Mouse (Mus musculus) intestine, embryonic 15.5 days (tissue): ENCODE measurements around the gene Lck. TPM values are rescaled to one million over a fixed set of nuclear protein-coding genes. Genes with fewer than 3 reads are reported as not detected.
"Not testable (repeated sequence)": the region's sequence is repeated elsewhere in the genome, so short reads cannot be mapped to it uniquely, and the experiment has no call there.

ENCODE experiments used
- ATAC-seq: fragments of 200-750 bp; cut with Nextera tagmentation; 2 replicates; pipeline ENCODE4 v1.8.0; 2017; ENCODE audit warnings: moderate TSS enrichment, moderate library complexity
- H3K27ac ChIP-seq: fragments of 300-500 bp; sonication (generic); 2 replicates; pipeline ENCODE4 v1.5.1; 2015; ENCODE audit warnings: mild to moderate bottlenecking, inconsistent platforms
- H3K27me3 ChIP-seq: fragments of 300-500 bp; sonication (generic); replicated peaks from 2 replicates; pipeline ENCODE4 v1.6.1; 2015; ENCODE audit warnings: inconsistent platforms
- H3K36me3 ChIP-seq: fragments of 300-500 bp; sonication (generic); 2 replicates; pipeline ENCODE4 v1.6.1; 2015; ENCODE audit warnings: inconsistent platforms
- H3K4me1 ChIP-seq: fragments of 300-500 bp; sonication (generic); replicated peaks from 2 replicates; pipeline ENCODE4 v1.6.1; 2015; ENCODE audit warnings: inconsistent platforms
- H3K4me2 ChIP-seq: fragments of 300-500 bp; sonication (generic); replicated peaks from 2 replicates; pipeline ENCODE4 v1.6.1; 2015; ENCODE audit warnings: mild to moderate bottlenecking, inconsistent platforms
- H3K4me3 ChIP-seq: fragments of 300-500 bp; sonication (generic); replicated peaks from 2 replicates; pipeline ENCODE4 v1.5.1; 2015; ENCODE audit warnings: inconsistent platforms
- H3K9ac ChIP-seq: fragments of 300-500 bp; sonication (generic); 2 replicates; pipeline ENCODE4 v1.6.1; 2015; ENCODE audit warnings: inconsistent platforms
- H3K9me3 ChIP-seq: fragments of 300-500 bp; sonication (generic); 2 replicates; pipeline ENCODE4 v1.6.1; 2016; ENCODE audit warnings: inconsistent platforms
- WGBS: fragments of 180-500 bp; shearing (Covaris S2); methylation state at CpG from one replicate; pipeline ENCODE4 v1.1.7; 2015; 5-methylcytosine and 5-hydroxymethylcytosine counted together
- polyA plus RNA-seq: library from polyadenylated mRNA; unstranded; fragments of >200 nt; fragmentation: Nextera tagmentation; extraction: Ambion mirVana; gene quantifications from 2 replicates; pipeline ENCODE4 v1.2.1, GENCODE M21; 2015

Lck gene
- polyA plus RNA-seq, 1 experiment from 2014 or later = 9.7 TPM

DNA sequence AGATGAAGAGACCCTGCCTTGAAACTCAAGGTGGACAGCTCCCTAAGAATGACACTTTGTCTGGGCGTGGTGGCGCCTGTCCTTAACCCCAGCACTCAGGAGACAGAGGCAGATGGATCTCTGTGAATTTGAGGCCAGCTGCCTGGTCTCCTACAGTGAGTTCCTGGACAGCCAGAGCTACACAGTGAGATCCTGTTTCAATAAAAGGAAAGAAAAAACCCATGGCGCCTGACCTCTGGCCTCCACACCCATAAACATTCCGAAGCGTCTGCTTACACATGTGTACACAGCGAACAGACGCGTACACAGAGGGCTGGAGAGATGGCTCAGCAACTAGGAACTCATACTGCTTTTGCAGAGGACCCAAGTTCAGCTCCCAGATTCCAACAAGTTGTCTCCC, 9.7 kb downstream of the Lck start:
- H3K4me3 ChIP-seq = no peak overlapping the region
- H3K4me2 ChIP-seq = no peak overlapping the region; the same call in 1 of the 2 replicates
- no peaks in the 10 kb centered on the region for H3K36me3 ChIP-seq
- peak; percentile 80 for ATAC-seq
- no peaks in the 10 kb centered on the region for H3K27me3 ChIP-seq
- WGBS = 12% methylated on average over 8 of the region's 8 CpGs
- peak overlapping the region; percentile 18; the same call in 1 of the 2 replicates for H3K27ac ChIP-seq
- no peak overlapping the region for H3K9ac ChIP-seq
- H3K4me1 ChIP-seq = peaks cover 9% of the 10 kb centered on the region
- no peaks in the 10 kb centered on the region for H3K9me3 ChIP-seq

- H3K9me3 ChIP-seq = no peaks in the 10 kb centered on the region
- H3K27me3 ChIP-seq = no peaks in the 10 kb centered on the region
- H3K4me2 ChIP-seq = no peak overlapping the region
- WGBS = 72% methylated on average over 5 of the region's 5 CpGs
- H3K9ac ChIP-seq = no peak overlapping the region
- no peak overlapping the region for H3K4me3 ChIP-seq
- ATAC-seq = no peak
- peaks cover 16% of the 10 kb centered on the region for H3K4me1 ChIP-seq
- no peaks in the 10 kb centered on the region for H3K36me3 ChIP-seq
- H3K27ac ChIP-seq = no peak overlapping the region
Observed at GRCm38 (mm10) chr4:129561184-129561583, 12.3 kb downstream of the Lck start.

- ATAC-seq = no peak
- Histone ChIP-seq H3K4me2 (no peak overlapping the region), H3K4me3 (no peak overlapping the region), H3K36me3 (no peaks in the 10 kb centered on the region), H3K9ac (no peak overlapping the region), H3K27me3 (no peaks in the 10 kb centered on the region), H3K4me1 (peaks cover 12% of the 10 kb centered on the region), H3K27ac (no peak overlapping the region), H3K9me3 (no peaks in the 10 kb centered on the region)
- 87% methylated on average over 12 of the region's 12 CpGs for WGBS
Observed at GRCm38 (mm10) chr4:129558321-129558955, 15.0 kb downstream of the Lck start.

DNA sequence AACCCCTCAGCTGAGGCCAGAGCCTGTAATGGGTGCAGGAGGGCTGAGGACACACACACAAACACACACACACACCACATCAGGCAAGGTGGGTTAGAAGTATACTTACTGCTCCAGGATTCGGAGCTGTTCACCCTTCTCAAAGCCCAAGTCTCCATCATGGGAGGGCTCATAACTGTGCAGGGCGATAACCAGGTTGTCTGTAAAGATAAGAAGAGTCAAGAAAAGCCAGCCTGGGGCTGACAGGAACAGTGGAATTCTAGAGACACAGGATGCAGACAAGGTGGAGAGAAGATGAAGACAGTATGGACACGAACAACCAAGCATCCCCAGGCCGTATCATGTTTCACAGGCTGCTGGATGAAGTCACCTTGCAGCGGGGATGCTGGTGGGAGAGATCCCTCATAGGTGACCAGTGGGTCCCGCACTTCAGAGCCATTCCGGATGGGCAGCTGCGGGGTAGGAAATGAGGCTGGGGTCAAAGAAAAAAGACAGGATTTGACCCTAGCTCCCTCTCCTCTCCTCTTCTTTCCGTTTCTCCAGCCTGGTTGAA, 16.1 kb downstream of the Lck start:
- H3K9me3 ChIP-seq = no peaks in the 10 kb centered on the region
- H3K27me3 ChIP-seq = no peaks in the 10 kb centered on the region
- no peaks in the 10 kb centered on the region for H3K36me3 ChIP-seq
- peak overlapping the region; percentile 87 for H3K4me2 ChIP-seq
- peak; percentile 15; the same call in 1 of the 2 replicates for ATAC-seq
- peak overlapping the region; percentile 46; the same call in 1 of the 2 replicates for H3K4me3 ChIP-seq
- WGBS = 63% methylated on average over 9 of the region's 9 CpGs
- H3K4me1 ChIP-seq = peaks cover 10% of the 10 kb centered on the region
- peak overlapping the region; percentile 51; the same call in 1 of the 2 replicates for H3K9ac ChIP-seq
- H3K27ac ChIP-seq = no peak overlapping the region

GRCm38 (mm10) chr4:129556532-129557223, 16.8 kb downstream of the Lck start:
- H3K4me2 ChIP-seq = peak overlapping the region; percentile 87
- H3K27ac ChIP-seq = 0 out of 2 replicates have a peak overlapping the region, but pooled peaks have one; percentile 48
- no peaks in the 10 kb centered on the region for H3K9me3 ChIP-seq
- no peaks in the 10 kb centered on the region for H3K27me3 ChIP-seq
- H3K36me3 ChIP-seq = no peaks in the 10 kb centered on the region
- peaks cover 10% of the 10 kb centered on the region for H3K4me1 ChIP-seq
- WGBS = 5% methylated on average over 33 of the region's 33 CpGs
- H3K9ac ChIP-seq = peak overlapping the region; percentile 51
- ATAC-seq = peak; percentile 93
- H3K4me3 ChIP-seq = peak overlapping the region; percentile 46

DNA sequence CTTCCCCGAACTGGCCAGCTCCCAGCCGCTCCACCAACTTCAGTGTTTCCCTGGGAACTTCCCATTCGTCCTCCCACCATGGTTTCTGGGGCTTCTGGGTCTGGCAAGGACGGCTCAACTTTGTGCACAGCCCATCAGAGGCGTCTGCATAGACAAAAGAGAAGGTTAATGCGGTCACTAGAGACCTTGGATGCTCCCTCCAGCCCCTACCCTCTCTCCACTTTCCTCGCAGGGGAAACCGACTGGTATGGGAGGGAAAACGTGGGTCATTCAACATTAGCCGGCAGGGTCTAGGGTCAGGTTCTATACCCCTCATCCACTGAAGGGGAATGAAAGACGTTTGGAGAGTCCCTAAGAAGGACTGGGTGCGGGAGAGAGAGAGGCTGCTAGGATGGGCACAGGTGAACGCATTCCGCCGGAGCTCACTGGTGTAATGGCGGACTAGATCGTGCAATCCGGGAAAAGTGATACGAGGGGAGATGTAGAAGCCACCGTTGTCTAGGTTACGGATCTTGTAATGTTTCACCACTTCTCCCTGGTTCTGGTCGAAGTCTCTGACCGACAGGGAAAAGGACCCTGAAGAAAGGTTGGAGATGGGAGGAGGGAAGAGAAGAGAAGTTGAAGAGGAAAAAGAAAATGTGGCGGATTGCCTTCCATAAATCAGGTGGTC, 17.4 kb downstream of the Lck start:
- peak overlapping the region; percentile 87 for H3K4me2 ChIP-seq
- H3K9ac ChIP-seq = peak overlapping the region; percentile 51
- H3K4me3 ChIP-seq = peak overlapping the region; percentile 46
- no peaks in the 10 kb centered on the region for H3K36me3 ChIP-seq
- no peaks in the 10 kb centered on the region for H3K27me3 ChIP-seq
- no peaks in the 10 kb centered on the region for H3K9me3 ChIP-seq
- peak overlapping the region; percentile 7; the same call in 1 of the 2 replicates for H3K27ac ChIP-seq
- peak; percentile 79 for ATAC-seq
- under 1% methylated on average over 24 of the region's 24 CpGs for WGBS
- H3K4me1 ChIP-seq = peaks cover 10% of the 10 kb centered on the region

DNA sequence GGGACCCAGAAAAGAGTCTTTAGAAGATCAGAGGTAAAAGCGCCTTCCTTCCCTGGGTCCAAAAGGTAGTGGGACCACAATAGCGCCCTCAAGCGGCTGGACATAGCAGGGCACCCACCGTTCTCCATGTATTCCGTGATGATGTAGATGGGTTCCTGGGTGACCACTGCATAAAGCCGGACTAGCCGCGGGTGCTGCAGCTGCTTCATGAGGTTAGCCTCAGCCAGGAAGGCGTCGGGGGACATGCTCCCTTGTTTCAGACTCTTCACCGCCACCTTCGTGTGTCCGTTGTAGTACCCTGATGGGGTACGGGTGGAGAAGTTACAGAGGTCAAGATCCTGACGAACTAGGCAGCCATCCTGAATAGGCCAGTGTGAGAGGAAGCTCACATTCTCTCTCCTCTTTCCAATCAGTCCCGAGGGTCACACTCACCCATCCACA, 18.0 kb downstream of the Lck start:
- peaks cover 10% of the 10 kb centered on the region for H3K4me1 ChIP-seq
- H3K36me3 ChIP-seq = no peaks in the 10 kb centered on the region
- no peaks in the 10 kb centered on the region for H3K27me3 ChIP-seq
- ATAC-seq = peak; percentile 27
- H3K9me3 ChIP-seq = no peaks in the 10 kb centered on the region
- 6% methylated on average over 16 of the region's 16 CpGs for WGBS
- peak overlapping the region; percentile 51 for H3K9ac ChIP-seq
- peak overlapping the region; percentile 87 for H3K4me2 ChIP-seq
- no peak overlapping the region for H3K27ac ChIP-seq
- H3K4me3 ChIP-seq = peak overlapping the region; percentile 46

DNA sequence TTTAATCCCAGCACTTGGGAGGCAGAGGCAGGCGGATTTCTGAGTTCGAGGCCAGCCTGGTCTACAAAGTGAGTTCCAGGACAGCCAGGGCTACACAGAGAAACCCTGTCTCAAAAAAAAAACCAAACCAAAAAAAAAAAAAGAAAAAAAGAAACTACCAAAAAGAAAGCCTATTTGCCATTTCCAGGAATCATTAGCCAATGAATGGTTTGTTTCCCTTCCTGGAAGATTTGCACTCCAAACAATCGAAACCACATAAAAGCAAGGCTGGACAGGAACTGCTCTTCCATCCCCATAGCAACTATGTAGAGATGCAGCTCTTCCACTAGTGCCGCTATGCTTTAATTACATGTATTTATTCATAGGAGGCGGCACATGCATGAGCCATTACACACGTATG, 18.9 kb downstream of the Lck start:
- H3K9me3 ChIP-seq, H3K27ac ChIP-seq, H3K36me3 ChIP-seq, H3K4me3 ChIP-seq, ATAC-seq, H3K27me3 ChIP-seq, H3K9ac ChIP-seq, H3K4me2 ChIP-seq: not testable (repeated sequence)
- H3K4me1 ChIP-seq = peaks cover 10% of the 10 kb centered on the region
- 85% methylated on average over 6 of the region's 6 CpGs for WGBS

DNA sequence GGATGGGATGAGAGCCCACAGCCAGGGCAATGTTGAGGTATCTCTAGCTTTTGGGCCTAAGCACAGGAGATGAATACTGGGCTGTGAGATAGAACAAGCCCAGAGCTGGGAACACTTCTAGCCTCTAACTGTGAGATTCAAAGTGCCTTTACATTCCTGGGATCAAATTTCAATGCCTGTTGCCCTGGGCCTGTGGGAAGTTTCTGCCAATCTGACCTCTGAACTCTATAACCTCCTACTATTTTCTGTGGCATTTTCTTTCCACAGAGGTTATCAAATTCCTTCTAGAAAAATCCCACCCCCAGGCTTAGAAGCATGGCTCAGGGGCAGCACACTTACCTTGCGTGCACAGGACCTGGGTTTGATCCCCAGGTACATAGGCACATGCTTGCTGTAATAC, 23.1 kb downstream of the Lck start:
- Histone ChIP-seq H3K4me1 (no peaks in the 10 kb centered on the region), H3K4me3 (no peak overlapping the region), H3K4me2 (no peak overlapping the region), H3K9ac (no peak overlapping the region), H3K27me3 (no peaks in the 10 kb centered on the region), H3K36me3 (no peaks in the 10 kb centered on the region), H3K27ac (no peak overlapping the region), H3K9me3 (no peaks in the 10 kb centered on the region)
- 65% methylated on average over 1 of the region's 1 CpGs for WGBS
- no peak for ATAC-seq

DNA sequence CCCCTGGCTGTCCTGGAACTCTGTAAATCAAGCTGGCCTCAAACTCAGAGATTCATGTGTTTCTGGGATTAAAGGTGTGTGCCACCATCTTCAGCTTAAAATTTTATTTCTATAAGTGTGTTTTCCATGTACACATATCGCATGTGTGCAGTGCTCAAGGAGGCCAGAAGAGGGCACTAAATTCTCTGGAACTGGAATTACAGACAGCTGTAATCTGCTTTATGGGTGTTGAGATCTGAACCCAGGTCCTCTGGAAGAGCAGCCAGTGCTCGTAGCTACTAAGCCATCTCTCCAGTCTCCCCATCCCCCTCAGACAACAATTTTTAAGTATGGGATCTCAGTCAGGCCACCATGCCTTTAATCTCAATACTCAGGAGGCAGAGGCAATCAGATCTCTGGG, 24.1 kb downstream of the Lck start:
- no peaks in the 10 kb centered on the region for H3K36me3 ChIP-seq
- no peak overlapping the region for H3K4me3 ChIP-seq
- H3K9me3 ChIP-seq = no peaks in the 10 kb centered on the region
- no peak overlapping the region for H3K9ac ChIP-seq
- WGBS = 95% methylated on average over 2 of the region's 2 CpGs
- ATAC-seq = no peak
- no peaks in the 10 kb centered on the region for H3K4me1 ChIP-seq
- no peaks in the 10 kb centered on the region for H3K27me3 ChIP-seq
- H3K27ac ChIP-seq = no peak overlapping the region
- H3K4me2 ChIP-seq = no peak overlapping the region

GRCm38 (mm10) chr4:129547631-129548030, 25.8 kb downstream of the Lck start:
- H3K27me3 ChIP-seq, H3K4me1 ChIP-seq, H3K4me2 ChIP-seq, H3K9me3 ChIP-seq, H3K27ac ChIP-seq, ATAC-seq, H3K4me3 ChIP-seq, H3K36me3 ChIP-seq, H3K9ac ChIP-seq: not testable (repeated sequence)
- 85% methylated on average over 4 of the region's 4 CpGs for WGBS

GRCm38 (mm10) chr4:129544106-129544505, 29.3 kb downstream of the Lck start:
- H3K36me3 ChIP-seq = peaks cover 5% of the 10 kb centered on the region; the same call in 1 of the 2 replicates
- H3K9ac ChIP-seq = no peak overlapping the region
- no peak for ATAC-seq
- H3K4me2 ChIP-seq = no peak overlapping the region
- H3K4me1 ChIP-seq = peaks cover 17% of the 10 kb centered on the region
- no peaks in the 10 kb centered on the region for H3K9me3 ChIP-seq
- no peaks in the 10 kb centered on the region for H3K27me3 ChIP-seq
- 86% methylated on average over 4 of the region's 4 CpGs for WGBS
- H3K4me3 ChIP-seq = no peak overlapping the region
- H3K27ac ChIP-seq = no peak overlapping the region
